Mouse (Mus musculus): ENCODE measurements around the gene Rif1. TPM values are rescaled to one million over a fixed set of nuclear protein-coding genes. Genes with fewer than 3 reads are reported as not detected.

The Rif1 gene
- total and polyA plus RNA-seq, 3 experiments: 19.3 to 193 (median 145) TPM

DNA sequence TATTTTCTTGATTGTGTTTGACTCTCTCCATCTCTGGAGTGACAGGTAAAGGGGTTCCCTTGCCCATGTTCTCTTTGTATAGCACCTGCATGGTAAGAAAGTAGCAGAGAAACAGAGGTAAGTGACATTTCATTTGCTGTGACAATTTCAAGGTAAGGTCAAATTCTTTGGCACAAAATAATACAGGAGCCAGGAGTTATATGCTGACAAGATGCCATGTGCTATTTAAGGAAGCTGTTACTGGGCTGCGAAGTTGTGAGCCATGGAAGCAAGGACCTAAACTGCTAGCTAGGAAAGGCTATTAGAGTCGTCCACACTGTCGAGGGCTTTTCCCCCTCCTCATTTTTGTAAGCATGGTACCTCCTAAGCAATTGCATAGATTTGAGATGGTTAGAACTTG lies 80.4 kb downstream of the Rif1 start:
- no peaks in the 10 kb centered on the region for H3K4me1 ChIP-seq (ENCODE audit: insufficient read depth, low read depth, low read length)
- no peak overlapping the region for H3K4me3 ChIP-seq (ENCODE audit: low read depth, low read length)
- no peaks in the 10 kb centered on the region for H3K36me3 ChIP-seq (replicated peaks)
- ATAC-seq (ENCODE audit: extremely low read depth, insufficient number of reproducible peaks, low FRiP score, poor library complexity, severe bottlenecking): no peak
- H3K9me3 ChIP-seq (replicated peaks): no peaks in the 10 kb centered on the region
- DNase-seq (ENCODE audit: low spot score): no peak
- 0 out of 2 replicates have a peak, but pooled peaks cover 2% of the 10 kb centered on the region for H3K27me3 ChIP-seq (ENCODE audit: insufficient read depth, low read length)
- TF ChIP-seq POLR2AphosphoS5 (IDR thresholded peaks at IDR 0.05; ENCODE audit: insufficient replicate concordance, low read depth, low read length): no peak
- no peak for TF ChIP-seq GATA1 (IDR thresholded peaks at IDR 0.05; ENCODE audit: borderline replicate concordance, low read length)
- no peak for TF ChIP-seq CTCF (IDR thresholded peaks at IDR 0.05; ENCODE audit: low read depth, low read length)
- no peak for TF ChIP-seq TAL1 (conservative IDR thresholded peaks at IDR 0.05; ENCODE audit: low read depth, low read length)
- TF ChIP-seq GATA2 (IDR thresholded peaks at IDR 0.05; ENCODE audit: borderline replicate concordance, low read depth, low read length): no peak

DNA sequence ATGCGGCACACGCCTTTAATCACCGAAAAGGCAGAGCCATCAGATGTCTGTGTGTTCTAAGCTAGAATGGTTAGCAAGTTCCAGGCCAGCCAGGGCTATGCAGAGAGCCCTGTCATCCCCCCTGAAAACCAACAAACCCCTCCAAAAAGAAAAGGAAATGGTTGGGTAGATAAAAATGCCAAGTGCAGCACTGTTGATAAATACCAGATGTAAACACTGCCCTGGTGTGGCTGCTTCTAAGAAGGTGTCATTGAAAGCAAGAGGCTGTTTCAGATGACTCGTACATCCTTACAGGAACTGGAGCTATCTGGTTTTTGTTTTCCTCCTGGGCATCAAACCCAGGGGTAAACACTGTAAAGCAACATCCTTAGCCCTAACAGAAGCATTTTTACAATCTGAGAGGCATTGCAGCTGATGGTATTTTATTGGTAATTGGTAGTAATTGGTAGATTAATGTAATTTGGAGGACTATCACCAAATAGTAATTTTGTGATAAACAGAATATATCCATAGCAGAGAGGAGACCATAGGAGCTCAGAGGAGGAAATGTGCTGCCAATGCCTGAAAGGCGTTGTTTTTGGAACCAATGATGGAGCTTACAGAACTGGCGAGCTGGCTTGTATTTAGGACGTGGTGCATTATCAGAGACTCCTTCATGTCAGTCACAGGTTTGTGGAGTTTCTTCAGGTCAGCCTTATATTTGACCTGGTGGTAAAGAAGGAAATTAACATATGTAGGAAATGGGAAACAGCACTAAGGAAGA lies 96.8 kb downstream of the Rif1 start:
- Histone ChIP-seq H3K36me3 (replicated peaks) (no peaks in the 10 kb centered on the region), H3K4me3 (ENCODE audit: low read depth, low read length) (no peak overlapping the region), H3K27me3 (ENCODE audit: insufficient read depth, low read length) (peaks cover 6% of the 10 kb centered on the region; the same call in 1 of the 2 replicates), H3K9me3 (replicated peaks) (no peaks in the 10 kb centered on the region), H3K4me1 (ENCODE audit: insufficient read depth, low read depth, low read length) (no peaks in the 10 kb centered on the region)
- no peak for DNase-seq (ENCODE audit: low spot score)
- ATAC-seq (ENCODE audit: extremely low read depth, insufficient number of reproducible peaks, low FRiP score, poor library complexity, severe bottlenecking): no peak
- TF ChIP-seq CTCF (IDR thresholded peaks at IDR 0.05; ENCODE audit: low read depth, low read length) (no peak), POLR2AphosphoS5 (IDR thresholded peaks at IDR 0.05; ENCODE audit: insufficient replicate concordance, low read depth, low read length) (no peak), TAL1 (conservative IDR thresholded peaks at IDR 0.05; ENCODE audit: low read depth, low read length) (no peak), GATA2 (IDR thresholded peaks at IDR 0.05; ENCODE audit: borderline replicate concordance, low read depth, low read length) (no peak)

Other genes starting within 250 kb of the Rif1 start
- 67.7 and 81.7 TPM in 2 replicates for gene Rbm43, start 137.7 kb upstream of the Rif1 start, total RNA-seq (2014; fragmentation: Nextera tagmentation)
- gene Rbm43, start 137.7 kb upstream of the Rif1 start, total RNA-seq (2017): 27.8 and 32.0 TPM in 2 replicates
- gene Rbm43, start 137.7 kb upstream of the Rif1 start, polyA plus RNA-seq (2012): 13.2 and 13.3 TPM in 2 replicates
- gene Nmi, start 99.3 kb upstream of the Rif1 start, total RNA-seq (2014; fragmentation: Nextera tagmentation): 5.8 and 7.7 TPM in 2 replicates
- gene Nmi, start 99.3 kb upstream of the Rif1 start, total RNA-seq (2017): 16.6 and 17.5 TPM in 2 replicates
- 0.42 and 0.51 TPM in 2 replicates for gene Nmi, start 99.3 kb upstream of the Rif1 start, polyA plus RNA-seq (2012)
- gene Tnfaip6, start 34.8 kb upstream of the Rif1 start, total RNA-seq (2014; fragmentation: Nextera tagmentation): not detected in 2 replicates
- not detected in 2 replicates for gene Tnfaip6, start 34.8 kb upstream of the Rif1 start, total RNA-seq (2017)
- not detected in 2 replicates for gene Tnfaip6, start 34.8 kb upstream of the Rif1 start, polyA plus RNA-seq (2012)

Data from G1E (cell line).